Mouse (Mus musculus) hindbrain, embryonic 12.5 days (tissue): ENCODE data around the gene Gm13285. TPM values are rescaled to one million over a fixed set of nuclear protein-coding genes. Genes with fewer than 3 reads are reported as not detected.
"Not testable (repeated sequence)": the region's sequence is repeated elsewhere in the genome, so short reads cannot be mapped to it uniquely, and the experiment has no call there.

Experiments
- ATAC-seq: fragments of 200-750 bp; cut with Nextera tagmentation; 2 replicates; pipeline ENCODE4 v1.8.0; 2017; ENCODE audit warnings: moderate TSS enrichment; ENCODE audit not compliant: low FRiP score
- H3K27ac ChIP-seq: fragments of 300-500 bp; sonication (generic); 2 replicates; pipeline ENCODE4 v1.5.1; 2016; ENCODE audit warnings: mild to moderate bottlenecking
- H3K27me3 ChIP-seq: fragments of 300-500 bp; sonication (generic); 2 replicates; pipeline ENCODE4 v1.6.1; 2016; ENCODE audit warnings: mild to moderate bottlenecking
- H3K36me3 ChIP-seq: fragments of 300-500 bp; sonication (generic); 2 replicates; pipeline ENCODE4 v1.6.1; 2016; ENCODE audit warnings: mild to moderate bottlenecking
- H3K4me1 ChIP-seq: fragments of 300-500 bp; sonication (generic); 2 replicates; pipeline ENCODE4 v1.6.1; 2016
- H3K4me2 ChIP-seq: fragments of 300-500 bp; sonication (generic); replicated peaks from 2 replicates; pipeline ENCODE4 v1.6.1; 2016; ENCODE audit warnings: mild to moderate bottlenecking
- H3K4me3 ChIP-seq: fragments of 300-500 bp; sonication (generic); 2 replicates; pipeline ENCODE4 v1.5.1; 2016; ENCODE audit warnings: mild to moderate bottlenecking
- H3K9ac ChIP-seq: fragments of 300-500 bp; sonication (generic); 2 replicates; pipeline ENCODE4 v1.6.1; 2016; ENCODE audit warnings: mild to moderate bottlenecking, moderate library complexity
- H3K9me3 ChIP-seq: fragments of 300-500 bp; sonication (generic); replicated peaks from 2 replicates; pipeline ENCODE4 v1.6.1; 2016; ENCODE audit warnings: mild to moderate bottlenecking
- WGBS: fragments of 180-500 bp; shearing (Covaris S2); methylation state at CpG from one replicate; pipeline ENCODE4 v1.1.7; 2016; 5-methylcytosine and 5-hydroxymethylcytosine counted together
- polyA plus RNA-seq: library from polyadenylated mRNA; unstranded; fragments of >200 nt; fragmentation: Nextera tagmentation; extraction: Ambion mirVana; gene quantifications from 2 replicates; pipeline ENCODE4 v1.2.1, GENCODE M21; 2016

Gene Gm13285
- 0.26 and 0.95 TPM in 2 replicates for polyA plus RNA-seq

DNA sequence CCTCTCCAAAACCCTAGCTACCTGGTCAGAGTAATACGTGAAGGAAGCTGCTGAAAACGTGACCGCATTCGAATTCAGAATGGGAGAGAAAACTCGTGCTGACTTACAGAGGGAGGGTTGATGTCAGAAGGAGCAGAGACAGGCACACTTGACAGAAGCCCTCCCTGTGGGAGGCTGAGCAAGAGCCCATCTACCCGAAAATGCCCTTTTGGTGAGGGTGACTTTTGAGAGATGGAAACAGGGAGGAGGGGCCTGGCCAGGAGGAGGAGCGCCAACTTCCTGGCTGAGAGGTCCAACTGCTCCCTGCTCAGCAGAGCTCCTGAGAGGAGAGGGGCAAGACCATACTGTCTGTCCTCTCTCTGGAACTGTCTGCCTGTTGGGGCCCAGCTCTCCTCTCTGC is at the start of gene Gm13285:
TSS of gene Gm13285 (plus strand) at position 301 of the 400 bp plus-strand sequence.
- not testable (repeated sequence) for H3K36me3 ChIP-seq, H3K4me2 ChIP-seq, H3K4me1 ChIP-seq, H3K9me3 ChIP-seq, ATAC-seq, H3K9ac ChIP-seq, H3K27me3 ChIP-seq, H3K4me3 ChIP-seq, H3K27ac ChIP-seq
- 13% methylated on average over 5 of the region's 7 CpGs for WGBS

DNA sequence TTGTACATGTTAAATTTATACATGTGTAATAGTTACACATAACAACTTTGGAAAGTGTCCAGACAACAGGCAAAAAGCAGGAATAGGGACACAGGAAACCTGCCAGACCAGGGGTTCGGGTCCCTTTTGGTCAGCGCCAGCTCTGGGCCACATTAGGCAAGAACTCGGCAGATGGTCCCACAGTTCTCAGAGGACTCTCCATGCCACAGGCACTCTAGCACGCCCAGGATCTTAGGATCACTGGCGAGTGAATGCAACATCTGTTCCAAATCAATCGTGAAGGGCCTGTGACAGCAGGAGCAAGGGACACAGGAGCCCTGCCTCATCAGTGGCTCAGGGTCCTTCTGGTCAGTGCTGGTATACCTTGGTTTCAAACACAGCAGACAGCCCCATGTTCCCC is 49.5 kb upstream of the Gm13285 start:
- Histone ChIP-seq H3K9ac (no peak overlapping the region), H3K27ac (no peak overlapping the region), H3K36me3 (no peaks in the 10 kb centered on the region), H3K9me3 (no peaks in the 10 kb centered on the region), H3K4me1 (0 out of 2 replicates have a peak, but pooled peaks cover 3% of the 10 kb centered on the region), H3K27me3 (no peaks in the 10 kb centered on the region), H3K4me3 (no peak overlapping the region), H3K4me2 (no peak overlapping the region)
- WGBS, result 63% methylated on average over 6 of the region's 6 CpGs
- no peak for ATAC-seq

DNA sequence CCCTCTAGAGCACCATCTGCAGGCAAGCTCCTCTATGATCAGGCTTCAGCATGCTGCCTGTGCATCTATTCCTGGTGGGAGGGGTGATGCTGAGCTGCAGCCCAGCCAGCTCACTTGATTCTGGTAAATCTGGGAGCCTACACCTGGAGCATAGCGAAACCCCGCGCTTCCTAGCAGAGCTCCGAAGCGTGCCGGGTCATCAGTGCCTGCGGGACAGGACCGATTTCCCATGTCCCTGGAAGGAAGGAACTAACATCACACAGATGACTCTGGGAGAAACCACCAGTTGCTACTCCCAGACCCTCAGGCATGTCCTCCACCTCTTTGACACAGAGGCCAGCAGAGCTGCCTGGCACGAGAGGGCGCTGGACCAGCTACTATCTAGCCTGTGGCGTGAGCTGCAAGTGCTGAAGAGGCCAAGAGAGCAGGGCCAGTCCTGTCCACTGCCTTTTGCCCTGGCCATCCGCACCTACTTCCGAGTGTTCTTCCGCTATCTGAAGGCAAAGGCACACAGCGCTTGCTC is 44.6 kb upstream of the Gm13285 start, which contains the start of gene Gm13271:
TSS of gene Gm13271 (plus strand) at position 51 of the 523 bp plus-strand sequence.
- not testable (repeated sequence) for H3K4me1 ChIP-seq, H3K27me3 ChIP-seq, H3K4me2 ChIP-seq, H3K9ac ChIP-seq, H3K27ac ChIP-seq, H3K4me3 ChIP-seq, ATAC-seq, H3K36me3 ChIP-seq, H3K9me3 ChIP-seq
- WGBS, result 77% methylated on average over 15 of the region's 15 CpGs

DNA sequence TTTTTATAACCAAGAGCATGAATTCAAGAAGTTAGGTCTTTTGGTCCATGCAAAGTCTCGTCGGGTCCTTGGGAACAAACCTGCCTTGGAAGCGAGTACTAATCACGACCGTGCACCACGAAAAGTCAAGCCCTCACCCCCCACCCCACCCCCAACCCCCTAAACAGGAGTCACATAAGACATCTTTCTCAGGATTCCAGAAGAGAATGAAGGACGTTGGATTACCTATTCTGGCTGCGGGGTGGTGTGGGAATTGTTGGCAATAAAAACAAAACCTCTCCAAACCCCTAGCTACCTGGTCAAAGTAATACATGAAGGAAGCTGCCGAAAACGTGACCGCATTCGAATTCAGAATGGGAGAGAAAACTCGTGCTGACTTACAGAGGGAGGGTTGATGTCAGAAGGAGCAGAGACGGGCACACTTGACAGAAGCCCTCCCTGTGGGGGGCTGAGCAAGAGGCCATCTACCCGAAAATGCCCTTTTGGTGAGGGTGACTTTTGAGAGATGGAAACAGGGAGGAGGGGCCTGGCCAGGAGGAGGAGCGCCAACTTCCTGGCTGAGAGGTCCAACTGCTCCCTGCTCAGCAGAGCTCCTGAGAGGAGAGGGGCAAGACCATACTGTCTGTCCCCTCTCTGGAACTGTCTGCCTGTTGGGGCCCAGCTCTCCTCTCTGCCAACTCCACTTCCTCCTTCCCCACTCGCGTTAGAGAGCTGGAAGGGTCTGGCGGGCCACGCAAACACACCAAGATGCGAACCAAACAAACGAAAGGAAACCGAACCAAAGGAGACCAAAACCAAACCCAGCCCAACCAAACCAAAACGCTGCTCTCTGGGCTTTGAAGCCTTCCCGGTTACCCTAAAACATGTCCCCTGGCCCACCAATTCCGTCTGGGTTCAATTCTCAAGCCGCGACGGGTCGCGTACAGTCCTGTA is 42.6 kb upstream of the Gm13285 start:
- not testable (repeated sequence) for H3K36me3 ChIP-seq, H3K4me1 ChIP-seq, H3K9me3 ChIP-seq, ATAC-seq, H3K27me3 ChIP-seq
- WGBS, result 12% methylated on average over 29 of the region's 31 CpGs
- H3K4me3 ChIP-seq, result peak overlapping the region; percentile 42
- H3K4me2 ChIP-seq, result peak overlapping the region; percentile 83
- peak overlapping the region; percentile 63 for H3K9ac ChIP-seq
- H3K27ac ChIP-seq, result peak overlapping the region; percentile 80

DNA sequence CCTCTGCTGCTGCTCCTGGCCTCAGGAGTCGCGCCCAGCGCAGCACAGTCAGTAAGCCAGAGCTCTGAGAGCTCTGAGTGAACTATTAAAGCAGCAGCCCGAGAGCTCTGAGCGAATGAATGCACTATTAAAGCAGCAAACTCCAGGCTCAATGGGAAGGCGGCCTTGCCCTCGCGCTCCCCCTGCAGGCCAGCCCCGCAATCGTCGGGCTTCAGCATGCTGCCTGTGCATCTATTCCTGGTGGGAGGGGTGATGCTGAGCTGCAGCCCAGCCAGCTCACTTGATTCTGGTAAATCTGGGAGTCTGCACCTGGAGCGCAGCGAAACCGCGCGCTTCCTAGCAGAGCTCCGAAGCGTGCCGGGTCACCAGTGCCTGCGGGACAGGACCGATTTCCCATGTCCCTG is 41.8 kb upstream of the Gm13285 start:
- 0% methylated on average over 21 of the region's 21 CpGs for WGBS

DNA sequence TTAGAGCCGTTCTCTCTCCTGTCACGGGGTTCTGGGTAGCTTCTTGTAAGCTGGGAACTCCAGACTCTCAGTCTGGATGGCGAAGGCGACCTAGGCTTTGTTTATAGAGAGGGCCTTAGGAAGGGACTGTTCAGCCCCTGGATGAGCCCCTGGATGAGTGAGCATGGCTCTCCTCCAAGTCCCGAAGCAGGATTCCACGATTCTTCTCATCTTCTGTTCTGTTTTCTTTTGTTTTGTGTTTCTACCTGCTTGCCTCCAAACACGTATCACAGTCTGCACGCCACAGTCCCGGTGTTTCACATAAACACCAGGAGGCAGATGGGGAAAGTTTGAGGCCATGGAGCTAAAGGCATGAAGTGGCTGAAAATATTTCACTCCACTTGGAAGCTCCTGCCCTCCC is 40.7 kb upstream of the Gm13285 start:
- not testable (repeated sequence) for H3K27me3 ChIP-seq, H3K9me3 ChIP-seq, H3K9ac ChIP-seq, H3K36me3 ChIP-seq, H3K4me2 ChIP-seq, H3K27ac ChIP-seq, ATAC-seq, H3K4me1 ChIP-seq, H3K4me3 ChIP-seq
- 89% methylated on average over 9 of the region's 9 CpGs for WGBS

More for the DNA sequence above, 41.8 kb upstream of the Gm13285 start:
- Histone ChIP-seq H3K27ac (peak overlapping the region; percentile 80), H3K4me3 (peak overlapping the region; percentile 42), H3K4me2 (peak overlapping the region; percentile 83), H3K9ac (peak overlapping the region; percentile 63; the same call in 1 of the 2 replicates)
- ATAC-seq, result peak; percentile 100
- H3K9me3 ChIP-seq, H3K4me1 ChIP-seq, H3K27me3 ChIP-seq, H3K36me3 ChIP-seq: not testable (repeated sequence)

DNA sequence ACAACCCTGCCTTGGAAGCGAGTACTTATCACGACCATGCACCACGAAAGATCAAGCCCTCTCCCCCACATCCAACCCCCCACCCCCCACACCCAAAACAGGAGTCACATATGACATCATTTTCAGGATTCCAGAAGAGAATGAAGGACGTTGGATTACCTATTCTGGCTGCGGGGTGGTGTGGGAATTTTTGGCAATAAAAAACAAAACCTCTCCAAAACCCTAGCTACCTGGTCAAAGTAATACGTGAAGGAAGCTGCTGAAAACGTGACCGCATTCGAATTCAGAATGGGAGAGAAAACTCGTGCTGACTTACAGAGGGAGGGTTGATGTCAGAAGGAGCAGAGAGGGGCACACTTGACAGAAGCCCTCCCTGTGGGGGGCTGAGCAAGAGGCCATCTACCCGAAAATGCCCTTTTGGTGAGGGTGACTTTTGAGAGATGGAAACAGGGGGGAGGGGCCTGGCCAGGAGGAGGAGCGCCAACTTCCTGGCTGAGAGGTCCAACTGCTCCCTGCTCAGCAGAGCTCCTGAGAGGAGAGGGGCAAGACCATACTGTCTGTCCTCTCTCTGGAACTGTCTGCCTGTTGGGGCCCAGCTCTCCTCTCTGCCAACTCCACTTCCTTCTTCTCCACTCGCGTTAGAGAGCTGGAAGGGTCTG is 39.7 kb upstream of the Gm13285 start, which contains the start of gene Gm13283:
TSS of gene Gm13283 (plus strand) at position 510 of the 659 bp plus-strand sequence.
- H3K36me3 ChIP-seq, H3K4me1 ChIP-seq, H3K9me3 ChIP-seq, ATAC-seq, H3K27me3 ChIP-seq, H3K9ac ChIP-seq, H3K27ac ChIP-seq: not testable (repeated sequence)
- Histone ChIP-seq H3K4me2 (peak within 1 kb of the TSS; percentile 52), H3K4me3 (peak within 1 kb of the TSS; percentile 32)
- 22% methylated on average over 11 of the region's 14 CpGs for WGBS

DNA sequence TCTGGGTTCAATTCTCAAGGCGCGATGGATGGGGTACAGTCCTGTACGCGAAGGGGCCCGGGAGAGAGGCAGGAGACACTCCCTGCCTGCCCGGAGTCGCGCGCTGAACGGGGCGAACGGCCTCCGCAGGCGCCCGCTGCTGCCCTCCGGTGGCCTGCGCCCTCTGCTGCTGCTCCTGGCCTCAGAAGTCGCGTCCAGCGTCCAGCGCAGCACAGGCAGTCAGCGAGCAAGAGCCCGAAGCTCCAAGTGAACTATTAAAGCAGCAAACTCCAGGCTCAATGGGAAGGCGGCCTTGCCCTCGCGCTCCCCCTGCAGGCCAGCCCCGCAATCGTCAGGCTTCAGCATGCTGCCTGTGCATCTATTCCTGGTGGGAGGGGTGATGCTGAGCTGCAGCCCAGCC is 39.0 kb upstream of the Gm13285 start:
- WGBS, result under 1% methylated on average over 23 of the region's 28 CpGs
- ATAC-seq, H3K27me3 ChIP-seq, H3K36me3 ChIP-seq, H3K9ac ChIP-seq, H3K9me3 ChIP-seq, H3K4me1 ChIP-seq, H3K27ac ChIP-seq: not testable (repeated sequence)
- peak overlapping the region; percentile 32 for H3K4me3 ChIP-seq
- peak overlapping the region; percentile 52 for H3K4me2 ChIP-seq

DNA sequence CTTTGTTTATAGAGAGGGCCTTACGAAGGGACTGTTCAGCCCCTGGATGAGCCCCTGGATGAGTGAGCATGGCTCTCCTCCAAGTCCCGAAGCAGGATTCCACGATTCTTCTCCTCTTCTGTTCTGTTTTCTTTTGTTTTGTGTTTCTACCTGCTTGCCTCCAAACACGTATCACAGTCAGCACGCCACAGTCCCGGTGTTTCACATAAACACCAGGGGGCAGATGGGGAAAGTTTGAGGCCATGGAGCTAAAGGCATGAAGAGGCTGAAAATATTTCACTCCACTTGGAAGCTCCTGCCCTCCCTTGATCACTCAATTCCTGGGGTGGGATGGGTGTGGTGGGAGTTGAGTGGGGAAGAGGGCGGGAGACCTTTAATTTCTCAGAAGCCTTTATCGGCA is 37.7 kb upstream of the Gm13285 start:
- not testable (repeated sequence) for H3K4me3 ChIP-seq, H3K9ac ChIP-seq, H3K9me3 ChIP-seq, H3K4me1 ChIP-seq, H3K4me2 ChIP-seq, H3K27ac ChIP-seq, H3K27me3 ChIP-seq, H3K36me3 ChIP-seq, ATAC-seq
- 63% methylated on average over 6 of the region's 8 CpGs for WGBS

DNA sequence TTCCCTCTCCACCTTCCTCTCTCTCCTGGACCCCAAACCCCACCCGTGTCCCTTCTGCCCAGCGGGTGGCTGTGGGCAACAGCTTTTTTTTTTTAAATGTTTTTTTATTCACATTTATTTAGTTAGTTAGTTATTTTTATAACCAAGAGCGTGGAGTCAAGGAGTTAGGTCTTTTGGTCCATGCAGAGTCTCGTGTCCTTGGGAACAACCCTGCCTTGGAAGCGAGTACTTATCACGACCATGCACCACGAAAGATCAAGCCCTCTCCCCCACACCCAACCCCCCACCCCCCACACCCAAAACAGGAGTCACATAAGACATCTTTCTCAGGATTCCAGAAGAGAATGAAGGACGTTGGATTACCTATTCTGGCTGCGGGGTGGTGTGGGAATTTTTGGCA is 37.1 kb upstream of the Gm13285 start:
- ATAC-seq, H3K9me3 ChIP-seq, H3K9ac ChIP-seq, H3K4me2 ChIP-seq, H3K27ac ChIP-seq, H3K4me1 ChIP-seq, H3K4me3 ChIP-seq, H3K27me3 ChIP-seq, H3K36me3 ChIP-seq: not testable (repeated sequence)
- 54% methylated on average over 9 of the region's 9 CpGs for WGBS

DNA sequence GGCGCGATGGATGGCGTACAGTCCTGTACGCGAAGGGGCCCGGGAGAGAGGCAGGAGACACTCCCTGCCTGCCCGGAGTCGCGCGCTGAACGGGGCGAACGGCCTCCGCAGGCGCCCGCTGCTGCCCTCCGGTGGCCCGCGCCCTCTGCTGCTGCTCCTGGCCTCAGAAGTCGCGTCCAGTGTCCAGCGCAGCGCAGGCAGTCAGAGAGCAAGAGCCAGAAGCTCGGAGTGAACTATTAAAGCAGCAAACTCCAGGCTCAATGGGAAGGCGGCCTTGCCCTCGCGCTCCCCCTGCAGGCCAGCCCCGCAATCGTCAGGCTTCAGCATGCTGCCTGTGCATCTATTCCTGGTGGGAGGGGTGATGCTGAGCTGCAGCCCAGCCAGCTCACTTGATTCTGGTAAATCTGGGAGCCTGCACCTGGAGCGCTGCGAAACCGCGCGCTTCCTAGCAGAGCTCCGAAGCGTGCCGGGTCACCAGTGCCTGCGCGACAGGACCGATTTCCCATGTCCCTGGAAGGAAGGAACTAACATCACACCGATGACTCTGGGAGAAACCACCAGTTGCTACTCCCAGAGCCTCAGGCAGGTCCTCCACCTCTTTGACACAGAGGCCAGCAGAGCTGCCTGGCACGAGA is 36.0 kb upstream of the Gm13285 start:
- not testable (repeated sequence) for H3K36me3 ChIP-seq, H3K27me3 ChIP-seq, ATAC-seq, H3K4me1 ChIP-seq, H3K9ac ChIP-seq, H3K27ac ChIP-seq, H3K9me3 ChIP-seq
- 3% methylated on average over 32 of the region's 42 CpGs for WGBS
- H3K4me3 ChIP-seq, result peak overlapping the region; percentile 30
- peak overlapping the region; percentile 56 for H3K4me2 ChIP-seq

DNA sequence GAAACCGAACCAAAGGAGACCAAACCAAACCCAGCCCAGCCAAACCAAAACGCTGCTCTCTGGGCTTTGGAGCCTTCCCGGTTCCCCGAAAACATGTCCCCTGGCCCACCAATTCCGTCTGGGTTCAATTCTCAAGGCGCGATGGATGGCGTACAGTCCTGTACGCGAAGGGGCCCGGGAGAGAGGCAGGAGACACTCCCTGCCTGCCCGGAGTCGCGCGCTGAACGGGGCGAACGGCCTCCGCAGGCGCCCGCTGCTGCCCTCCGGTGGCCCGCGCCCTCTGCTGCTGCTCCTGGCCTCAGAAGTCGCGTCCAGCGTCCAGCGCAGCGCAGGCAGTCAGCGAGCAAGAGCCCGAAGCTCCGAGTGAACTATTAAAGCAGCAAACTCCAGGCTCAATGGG is 25.9 kb upstream of the Gm13285 start, which contains the start of gene Gm13290:
TSS of gene Gm13290 (plus strand) at position 301 of the 400 bp plus-strand sequence.
- H3K4me3 ChIP-seq, H3K27ac ChIP-seq, H3K4me1 ChIP-seq, H3K4me2 ChIP-seq, H3K9ac ChIP-seq, H3K9me3 ChIP-seq, H3K27me3 ChIP-seq, ATAC-seq, H3K36me3 ChIP-seq: not testable (repeated sequence)
- no CpG with 5 or more reads among the region's 32 CpGs for whole genome bisulfite sequencing
